Comparison of ENCODE assay signal across 16 mouse cellular contexts in the genomic region with DNA sequence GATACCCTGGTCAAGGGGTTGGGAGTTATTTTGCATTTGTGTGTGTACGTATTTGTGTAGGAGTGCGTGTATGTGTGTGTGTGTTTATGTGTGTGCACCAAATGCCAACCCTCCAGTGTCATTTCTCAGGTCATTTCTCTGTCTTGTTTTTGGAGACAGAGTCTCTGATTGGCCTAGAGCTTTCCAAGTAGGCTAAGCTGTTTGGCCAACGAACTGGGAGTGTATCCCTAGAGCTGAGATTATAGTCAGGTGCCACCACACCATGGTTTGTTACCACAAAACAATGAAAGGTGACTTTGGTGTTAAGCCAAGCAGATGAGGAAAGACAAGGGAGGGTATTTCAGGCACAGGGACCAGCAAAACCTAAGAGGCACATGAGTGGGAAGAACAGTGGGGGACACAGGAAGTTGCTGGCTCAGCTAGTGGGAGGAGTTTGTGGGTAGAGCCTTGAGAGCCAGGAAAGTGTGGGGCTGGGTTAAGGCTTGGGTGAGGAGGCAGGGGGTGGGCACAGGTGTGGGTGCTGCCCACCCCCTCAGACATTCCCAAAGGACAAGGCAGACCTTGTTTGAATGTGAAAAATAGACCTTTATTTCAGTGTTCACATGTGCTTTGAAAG. TPM values are rescaled to one million over a fixed set of nuclear protein-coding genes. Genes with fewer than 3 reads are reported as not detected.
DNase-seq lines count a peak whose midpoint lies in the region; ATAC-seq and TF ChIP-seq lines count a peak whose summit lies in the region.
"Had no signal": no experiment of that assay in that cellular context is flagged by ENCODE, and none has a peak within 500 bp of the region (broad histone marks: within the 10 kb centered on the region; RNA-seq: fewer than 3 reads in every experiment).

No protein-coding gene starts in this region.

- H3K27ac ChIP-seq in kidney, embryonic 15.5 days = peak overlapping the region; percentile 1; the same call in 1 of the 2 replicates
- 0 out of 2 replicates have a peak overlapping the region, but pooled peaks have one; percentile 17 for H3K27ac ChIP-seq in limb, embryonic 15.5 days
- H3K27ac ChIP-seq: forebrain, embryonic 12.5 days; hindbrain, embryonic 12.5 days; neural tube, embryonic 15.5 days had no signal

- no peak overlapping the region for H3K4me2 ChIP-seq in kidney, embryonic 15.5 days
- no peak overlapping the region for H3K4me2 ChIP-seq in limb, embryonic 15.5 days
- H3K4me2 ChIP-seq: forebrain, embryonic 12.5 days; hindbrain, embryonic 12.5 days; neural tube, embryonic 15.5 days had no signal

- H3K36me3 ChIP-seq in kidney, embryonic 15.5 days = peaks cover 12% of the 10 kb centered on the region; the same call in 1 of the 2 replicates
- peaks cover 48% of the 10 kb centered on the region for H3K36me3 ChIP-seq in G1E (replicated peaks)
- H3K36me3 ChIP-seq in limb, embryonic 15.5 days = no peaks in the 10 kb centered on the region
- H3K36me3 ChIP-seq: forebrain, embryonic 12.5 days; hindbrain, embryonic 12.5 days; neural tube, embryonic 15.5 days had no signal

- no peaks in the 10 kb centered on the region for H3K27me3 ChIP-seq in kidney, embryonic 15.5 days
- H3K27me3 ChIP-seq in G1E (ENCODE audit: insufficient read depth, low read length) = no peaks in the 10 kb centered on the region
- no peaks in the 10 kb centered on the region for H3K27me3 ChIP-seq in limb, embryonic 15.5 days
- H3K27me3 ChIP-seq: forebrain, embryonic 12.5 days; hindbrain, embryonic 12.5 days; neural tube, embryonic 15.5 days had no signal

- no peak overlapping the region for H3K4me3 ChIP-seq in kidney, embryonic 15.5 days (replicated peaks)
- H3K4me3 ChIP-seq in G1E (ENCODE audit: low read depth, low read length) = no peak overlapping the region; the same call in 1 of the 2 replicates
- no peak overlapping the region for H3K4me3 ChIP-seq in limb, embryonic 15.5 days
- H3K4me3 ChIP-seq: forebrain, embryonic 12.5 days; hindbrain, embryonic 12.5 days; neural tube, embryonic 15.5 days had no signal

- no peak for DNase-seq in kidney, postnatal 10 days
- DNase-seq in 416B (ENCODE audit: low read depth) = peak; percentile 42
- DNase-seq in G1E (ENCODE audit: low spot score) = peak; percentile 25
- DNase-seq in cerebellum, adult 18-20 months = no peak
- DNase-seq in ovary, postnatal 14 days (ENCODE audit: low spot score) = no peak
- DNase-seq: cerebellum, adult 11-12 months; kidney, adult 8-10 months; layer of hippocampus, postnatal 36 days; lung, postnatal 10 days; right cerebral cortex, postnatal 14 days had no signal

- ATAC-seq in kidney, embryonic 15.5 days (replicated peaks; ENCODE audit: low FRiP score) = no peak
- 0 out of 2 replicates have a peak, but pooled peaks have one; percentile 12 for ATAC-seq in G1E (ENCODE audit: extremely low read depth, insufficient number of reproducible peaks, low FRiP score, poor library complexity, severe bottlenecking)
- no peak for ATAC-seq in limb, embryonic 15.5 days (ENCODE audit: insufficient number of reproducible peaks, low FRiP score, low TSS enrichment, low read depth)
- ATAC-seq: midbrain, embryonic 16.5 days had no signal

- WGBS in kidney, embryonic 15.5 days = 89% methylated on average over 3 of the region's 3 CpGs
- 84% methylated on average over 3 of the region's 3 CpGs for WGBS in limb, embryonic 15.5 days

- H3K9me3 ChIP-seq in kidney, embryonic 15.5 days (replicated peaks) = no peaks in the 10 kb centered on the region
- H3K9me3 ChIP-seq in G1E (replicated peaks) = no peaks in the 10 kb centered on the region
- no peaks in the 10 kb centered on the region for H3K9me3 ChIP-seq in limb, embryonic 15.5 days
- H3K9me3 ChIP-seq: forebrain, embryonic 12.5 days; hindbrain, embryonic 12.5 days; neural tube, embryonic 15.5 days had no signal

- peaks cover 39% of the 10 kb centered on the region for H3K4me1 ChIP-seq in kidney, embryonic 15.5 days
- peaks cover 95% of the 10 kb centered on the region for H3K4me1 ChIP-seq in G1E (ENCODE audit: insufficient read depth, low read depth, low read length)
- H3K4me1 ChIP-seq in limb, embryonic 15.5 days = peaks cover 43% of the 10 kb centered on the region
- H3K4me1 ChIP-seq: forebrain, embryonic 12.5 days; hindbrain, embryonic 12.5 days had no signal

- H3K9ac ChIP-seq in kidney, embryonic 15.5 days = no peak overlapping the region
- no peak overlapping the region for H3K9ac ChIP-seq in limb, embryonic 15.5 days
- H3K9ac ChIP-seq: forebrain, embryonic 12.5 days; hindbrain, embryonic 12.5 days; neural tube, embryonic 15.5 days had no signal

- TF ChIP-seq CTCF in G1E (IDR thresholded peaks at IDR 0.05; ENCODE audit: low read depth, low read length) = no peak

RNA-seq across cellular contexts. Expression of a gene that starts 30.3 kb away (rescaled TPM):
- 30.4 and 39.7 TPM in 2 replicates for polyA plus RNA-seq in kidney, embryonic 15.5 days (2015; fragmentation: Nextera tagmentation; extraction: Ambion mirVana)
- total RNA-seq in G1E (2014; fragmentation: Nextera tagmentation) (17.2 and 18.7 TPM in 2 replicates), G1E (2017) (23.0 and 23.5 TPM in 2 replicates)
- polyA plus RNA-seq in G1E (2012) = 29.8 and 37.0 TPM in 2 replicates
- polyA plus RNA-seq in limb, embryonic 15.5 days (2015; fragmentation: Nextera tagmentation; extraction: Ambion mirVana) = 13.3 and 18.1 TPM in 2 replicates

Comparison
In these comparisons a context has a peak if more than half of its experiments do, and no peak if none do; other contexts are left out.
1. DNase-seq: peak in 416B (single experiment) and G1E (single experiment); none in kidney, postnatal 10 days (single experiment), cerebellum, adult 18-20 months (0 of 2) and ovary, postnatal 14 days (single experiment).